Mouse (Mus musculus): Measurements from ENCODE around the gene Tmem238. TPM values are rescaled to one million over a fixed set of nuclear protein-coding genes. Genes with fewer than 3 reads are reported as not detected.

Tmem238 gene
- 14.6 and 16.6 TPM in 2 replicates for total RNA-seq (2014; rRNA removed)
- 16.0 and 18.2 TPM in 2 replicates for polyA plus RNA-seq (2015; fragmentation: Nextera tagmentation; extraction: Ambion mirVana)

DNA sequence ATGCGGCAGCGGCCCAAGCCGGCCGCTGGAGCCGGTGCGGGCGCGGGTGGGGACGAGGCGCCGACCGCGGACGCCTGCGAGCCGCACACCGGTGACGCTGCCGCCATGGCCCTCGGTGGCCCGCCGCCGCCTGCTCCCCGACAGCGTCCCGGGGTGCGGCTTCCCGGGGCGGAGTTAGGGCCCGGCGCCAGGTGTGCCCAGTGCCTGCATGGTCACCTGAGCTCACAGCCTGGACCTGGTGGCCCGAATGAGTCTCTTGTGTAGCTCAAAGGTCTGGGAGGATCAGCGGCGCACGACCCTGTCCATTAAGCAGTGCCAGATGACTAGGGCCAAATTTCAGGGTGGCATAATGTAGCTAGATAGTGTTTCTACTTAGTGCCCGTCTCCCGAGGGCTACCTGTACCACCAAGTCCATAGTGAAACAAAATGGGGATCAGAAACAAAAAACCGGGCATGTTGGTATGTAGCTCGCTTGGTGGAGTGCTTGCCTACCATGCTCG is at the start of gene Tmem238:
TSS of gene Tmem238 (minus strand) at position 221 of the 500 bp plus-strand sequence.
- no peak; the same call in 1 of the 2 replicates for ATAC-seq (ENCODE audit: low FRiP score)
- H3K36me3 ChIP-seq (ENCODE audit: insufficient read depth, low read length), result peaks cover 9% of the 10 kb centered on the region
- peak within 1 kb of the TSS; percentile 57 for H3K4me3 ChIP-seq (ENCODE audit: low read depth, low read length)
- H3K9ac ChIP-seq (replicated peaks; ENCODE audit: low read length, poor library complexity, severe bottlenecking), result peak within 1 kb of the TSS; percentile 85
- TF ChIP-seq CTCF (IDR thresholded peaks at IDR 0.05), result no peak
- WGBS, result 10% methylated on average over 39 of the region's 40 CpGs
- H3K27ac ChIP-seq (ENCODE audit: low read depth, low read length), result peak within 1 kb of the TSS; percentile 89
- peaks cover 3% of the 10 kb centered on the region; the same call in 1 of the 2 replicates for H3K4me1 ChIP-seq (ENCODE audit: insufficient read depth, low read length)
- H3K27me3 ChIP-seq (ENCODE audit: insufficient read depth, low read length), result no peaks in the 10 kb centered on the region
- H3K9me3 ChIP-seq (ENCODE audit: low read length), result no peaks in the 10 kb centered on the region
- H3K4me2 ChIP-seq (ENCODE audit: low read depth, low read length, poor library complexity, severe bottlenecking), result peak within 1 kb of the TSS; percentile 91
- DNase-seq (ENCODE audit: low spot score), result no peak

DNA sequence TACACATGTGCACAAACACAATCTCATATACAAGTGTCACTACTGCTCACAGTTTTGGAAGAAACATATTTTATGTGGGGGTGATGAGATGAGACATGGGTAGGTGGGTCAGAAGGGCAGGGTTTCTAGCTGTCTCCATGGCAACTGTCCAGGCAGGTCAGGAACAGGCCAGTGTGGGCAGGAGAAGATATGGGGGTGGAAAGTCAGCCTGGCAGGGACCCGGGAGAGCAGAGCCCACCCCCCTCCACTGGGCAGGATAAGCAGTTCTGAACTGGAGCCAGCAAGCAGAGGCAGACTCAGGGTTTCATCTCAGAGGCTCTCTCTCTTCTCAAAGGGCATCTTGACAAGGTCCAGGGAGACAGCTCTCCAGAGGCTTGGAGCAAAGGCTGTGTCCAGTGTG is 48.2 kb upstream of the Tmem238 start:
- WGBS, result 22% methylated on average over 1 of the region's 1 CpGs
- H3K4me2 ChIP-seq (ENCODE audit: low read depth, low read length, poor library complexity, severe bottlenecking), result no peak overlapping the region
- DNase-seq (ENCODE audit: low spot score) (no peak), ATAC-seq (ENCODE audit: low FRiP score) (no peak)
- no peak overlapping the region for H3K27ac ChIP-seq (ENCODE audit: low read depth, low read length)
- no peak overlapping the region for H3K4me3 ChIP-seq (ENCODE audit: low read depth, low read length)
- TF ChIP-seq CTCF (IDR thresholded peaks at IDR 0.05), result no peak
- H3K9me3 ChIP-seq (ENCODE audit: low read length), result no peaks in the 10 kb centered on the region
- H3K36me3 ChIP-seq (ENCODE audit: insufficient read depth, low read length), result 0 out of 2 replicates have a peak, but pooled peaks cover 4% of the 10 kb centered on the region
- peaks cover 7% of the 10 kb centered on the region; the same call in 1 of the 2 replicates for H3K4me1 ChIP-seq (ENCODE audit: insufficient read depth, low read length)
- H3K9ac ChIP-seq (replicated peaks; ENCODE audit: low read length, poor library complexity, severe bottlenecking), result no peak overlapping the region
- H3K27me3 ChIP-seq (ENCODE audit: insufficient read depth, low read length), result no peaks in the 10 kb centered on the region

DNA sequence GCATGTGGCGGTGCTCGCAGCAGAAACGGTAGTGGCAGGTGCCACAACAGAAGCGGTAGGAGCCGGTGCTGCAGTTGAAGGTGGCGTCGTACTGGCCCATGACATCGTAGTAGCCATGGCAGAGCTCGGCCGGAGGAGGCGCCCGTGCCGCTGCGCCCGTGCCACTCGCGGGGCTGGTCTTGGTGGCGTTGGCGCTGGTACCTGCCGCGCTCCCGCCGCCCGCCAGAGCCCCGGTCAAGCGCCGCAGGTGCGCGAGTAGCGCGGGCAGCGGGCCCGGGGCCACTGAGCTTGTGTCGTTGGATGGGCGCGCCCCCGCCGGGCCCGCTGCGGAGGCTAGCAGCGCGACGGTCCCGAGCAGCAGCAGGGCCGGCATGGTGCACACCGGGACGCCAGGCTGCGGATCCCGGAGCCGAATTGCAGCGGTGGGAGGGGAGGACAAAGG is 46.9 kb upstream of the Tmem238 start:
- 0 out of 2 replicates have a peak, but pooled peaks cover 4% of the 10 kb centered on the region for H3K36me3 ChIP-seq (ENCODE audit: insufficient read depth, low read length)
- peak overlapping the region; percentile 89 for H3K4me2 ChIP-seq (ENCODE audit: low read depth, low read length, poor library complexity, severe bottlenecking)
- H3K9ac ChIP-seq (replicated peaks; ENCODE audit: low read length, poor library complexity, severe bottlenecking), result peak overlapping the region; percentile 82
- H3K27me3 ChIP-seq (ENCODE audit: insufficient read depth, low read length), result no peaks in the 10 kb centered on the region
- WGBS, result under 1% methylated on average over 47 of the region's 51 CpGs
- H3K4me1 ChIP-seq (ENCODE audit: insufficient read depth, low read length), result peaks cover 3% of the 10 kb centered on the region; the same call in 1 of the 2 replicates
- DNase-seq (ENCODE audit: low spot score) (peak; percentile 81), ATAC-seq (ENCODE audit: low FRiP score) (peak; percentile 91)
- H3K4me3 ChIP-seq (ENCODE audit: low read depth, low read length), result peak overlapping the region; percentile 61
- peak overlapping the region; percentile 85 for H3K27ac ChIP-seq (ENCODE audit: low read depth, low read length)
- no peaks in the 10 kb centered on the region for H3K9me3 ChIP-seq (ENCODE audit: low read length)
- peak; percentile 69 for TF ChIP-seq CTCF (IDR thresholded peaks at IDR 0.05)

DNA sequence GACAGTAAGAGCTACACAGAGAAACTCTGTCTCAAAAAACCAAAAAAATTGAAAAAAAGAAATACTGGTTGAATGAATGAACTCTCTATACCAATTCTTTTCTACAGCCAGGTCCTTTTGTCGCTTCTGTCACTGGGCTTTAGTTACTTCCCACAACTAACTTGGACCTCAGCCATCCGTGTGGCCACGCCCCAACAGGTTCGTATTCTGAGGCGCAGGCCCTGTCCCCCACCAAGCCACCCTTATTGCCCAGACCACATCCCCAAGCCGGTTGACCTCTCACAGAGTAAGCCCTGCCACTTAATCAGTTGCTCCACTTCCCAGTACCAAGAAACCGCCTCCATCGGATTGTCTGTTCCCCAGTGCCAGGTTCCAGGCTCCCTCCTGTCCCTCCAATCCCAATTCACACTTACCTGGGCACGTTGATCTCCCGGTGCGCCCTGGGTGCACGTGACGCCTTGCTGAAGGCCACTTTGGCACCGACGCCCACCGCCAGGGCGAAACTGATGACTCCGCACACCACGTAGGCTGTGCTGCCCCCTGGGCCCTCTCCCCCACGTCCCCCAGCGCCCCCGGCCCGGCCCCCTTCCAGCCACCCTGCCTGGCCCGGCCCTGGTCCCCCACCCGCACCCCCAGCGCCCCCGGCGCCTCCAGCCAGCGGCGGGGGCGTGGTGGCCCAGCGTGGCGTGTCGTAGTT is 46.3 kb upstream of the Tmem238 start:
- H3K9me3 ChIP-seq (ENCODE audit: low read length), result no peaks in the 10 kb centered on the region
- peak; percentile 5 for DNase-seq (ENCODE audit: low spot score)
- peak overlapping the region; percentile 85 for H3K27ac ChIP-seq (ENCODE audit: low read depth, low read length)
- peak; percentile 41 for ATAC-seq (ENCODE audit: low FRiP score)
- no peak for TF ChIP-seq CTCF (IDR thresholded peaks at IDR 0.05)
- peak overlapping the region; percentile 89 for H3K4me2 ChIP-seq (ENCODE audit: low read depth, low read length, poor library complexity, severe bottlenecking)
- H3K27me3 ChIP-seq (ENCODE audit: insufficient read depth, low read length), result no peaks in the 10 kb centered on the region
- WGBS, result 6% methylated on average over 34 of the region's 34 CpGs
- 0 out of 2 replicates have a peak, but pooled peaks cover 4% of the 10 kb centered on the region for H3K36me3 ChIP-seq (ENCODE audit: insufficient read depth, low read length)
- H3K9ac ChIP-seq (replicated peaks; ENCODE audit: low read length, poor library complexity, severe bottlenecking), result peak overlapping the region; percentile 82
- peaks cover 3% of the 10 kb centered on the region; the same call in 1 of the 2 replicates for H3K4me1 ChIP-seq (ENCODE audit: insufficient read depth, low read length)
- peak overlapping the region; percentile 61 for H3K4me3 ChIP-seq (ENCODE audit: low read depth, low read length)

DNA sequence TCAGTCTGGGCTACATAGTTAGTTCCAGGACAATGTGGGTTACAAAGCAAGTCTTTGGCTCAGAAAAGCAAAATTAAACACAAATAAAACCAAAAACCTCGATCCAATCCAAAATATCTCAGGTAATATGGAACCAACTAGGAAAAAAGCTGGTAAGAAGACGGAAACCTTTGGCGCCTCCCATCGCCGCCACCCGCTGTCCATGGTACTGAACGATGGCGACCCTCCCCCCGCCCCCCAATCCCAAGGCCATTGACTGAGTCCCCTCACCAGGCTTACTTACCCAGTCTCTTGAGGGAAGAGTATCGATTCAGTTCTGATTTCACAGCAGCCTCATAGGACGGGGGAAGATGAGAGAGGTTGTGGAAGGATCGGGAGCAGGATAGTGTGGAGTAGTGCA is 41.0 kb upstream of the Tmem238 start:
- DNase-seq (ENCODE audit: low spot score) (no peak), ATAC-seq (ENCODE audit: low FRiP score) (no peak)

DNA sequence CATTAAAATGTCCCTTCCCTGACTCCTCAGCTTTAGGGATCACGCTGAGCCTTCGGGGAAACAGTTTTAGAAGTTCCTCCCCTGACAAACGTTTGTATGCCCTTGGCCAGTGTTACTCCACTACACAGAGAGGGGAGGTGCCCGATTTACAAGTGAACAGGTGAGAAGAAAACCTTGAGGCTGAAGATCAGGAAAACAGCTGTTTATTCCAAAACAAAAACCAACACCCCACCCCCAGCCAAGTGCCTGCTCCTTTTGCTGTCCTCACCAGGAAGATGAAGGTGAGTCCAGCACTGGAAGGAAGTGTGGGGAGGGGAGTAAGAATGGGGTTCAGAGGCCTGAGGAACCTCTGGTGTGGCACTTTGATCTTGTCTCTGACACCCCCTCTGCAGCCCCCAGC is 35.9 kb upstream of the Tmem238 start:
- Histone ChIP-seq H3K27ac (ENCODE audit: low read depth, low read length) (no peak overlapping the region), H3K27me3 (ENCODE audit: insufficient read depth, low read length) (no peaks in the 10 kb centered on the region), H3K4me3 (ENCODE audit: low read depth, low read length) (no peak overlapping the region), H3K4me1 (ENCODE audit: insufficient read depth, low read length) (no peaks in the 10 kb centered on the region), H3K36me3 (ENCODE audit: insufficient read depth, low read length) (peaks cover 38% of the 10 kb centered on the region), H3K9ac (replicated peaks; ENCODE audit: low read length, poor library complexity, severe bottlenecking) (no peak overlapping the region), H3K4me2 (ENCODE audit: low read depth, low read length, poor library complexity, severe bottlenecking) (no peak overlapping the region), H3K9me3 (ENCODE audit: low read length) (no peaks in the 10 kb centered on the region)
- ATAC-seq (ENCODE audit: low FRiP score) (no peak), DNase-seq (ENCODE audit: low spot score) (no peak)
- WGBS, result 55% methylated on average over 4 of the region's 4 CpGs
- no peak for TF ChIP-seq CTCF (IDR thresholded peaks at IDR 0.05)

More for the DNA sequence above, 41.0 kb upstream of the Tmem238 start:
- Histone ChIP-seq H3K9me3 (ENCODE audit: low read length) (no peaks in the 10 kb centered on the region), H3K4me2 (ENCODE audit: low read depth, low read length, poor library complexity, severe bottlenecking) (no peak overlapping the region), H3K27me3 (ENCODE audit: insufficient read depth, low read length) (no peaks in the 10 kb centered on the region), H3K36me3 (ENCODE audit: insufficient read depth, low read length) (peaks cover 30% of the 10 kb centered on the region), H3K4me3 (ENCODE audit: low read depth, low read length) (no peak overlapping the region), H3K4me1 (ENCODE audit: insufficient read depth, low read length) (no peaks in the 10 kb centered on the region), H3K9ac (replicated peaks; ENCODE audit: low read length, poor library complexity, severe bottlenecking) (no peak overlapping the region), H3K27ac (ENCODE audit: low read depth, low read length) (no peak overlapping the region)
- TF ChIP-seq CTCF (IDR thresholded peaks at IDR 0.05), result no peak
- 11% methylated on average over 12 of the region's 12 CpGs for WGBS
